Comparison of ENCODE assay signal across 7 mouse cellular contexts in genomic region chr2:120245421-120246016, GRCm38 (mm10). TPM values are rescaled to one million over a fixed set of nuclear protein-coding genes. Genes with fewer than 3 reads are reported as not detected.
DNase-seq lines count a peak whose midpoint lies in the region; ATAC-seq lines count a peak whose summit lies in the region.

No protein-coding gene starts in this region.

- peak; percentile 19 for DNase-seq in layer of hippocampus, adult 9-11 months
- no peak for DNase-seq in layer of hippocampus, adult 9-10 months (ENCODE audit: low spot score)
- peak; percentile 52 to 69 for DNase-seq in cerebellum, postnatal 25 days
- DNase-seq in ovary, postnatal 14 days (ENCODE audit: low spot score), result no peak

- H3K9ac ChIP-seq in heart, embryonic 16.5 days (ENCODE audit: low read length), result no peak overlapping the region

- H3K4me2 ChIP-seq in heart, embryonic 16.5 days (ENCODE audit: low read depth, low read length), result peak overlapping the region; percentile 62

- peak overlapping the region; percentile 81 for H3K27ac ChIP-seq in heart, embryonic 16.5 days (ENCODE audit: low read length)

- peak; percentile 52 for ATAC-seq in heart, embryonic 16.5 days (replicated peaks; ENCODE audit: extremely low read depth, insufficient read depth, low FRiP score)
- ATAC-seq in megakaryocyte progenitor cell, adult 5-6 weeks (replicated peaks; ENCODE audit: poor library complexity), result peak; percentile 52; the same call in 1 of the 2 replicates
- ATAC-seq in megakaryocyte-erythroid progenitor cell, adult 5-6 weeks (replicated peaks; ENCODE audit: low FRiP score, low TSS enrichment, poor library complexity, severe bottlenecking), result no peak

- H3K4me3 ChIP-seq in heart, embryonic 16.5 days (ENCODE audit: low read length), result peak overlapping the region; percentile 54

- H3K27me3 ChIP-seq in heart, embryonic 16.5 days (ENCODE audit: control insufficient read depth, insufficient read depth, low read length), result 0 out of 2 replicates have a peak, but pooled peaks cover 2% of the 10 kb centered on the region

- H3K4me1 ChIP-seq in heart, embryonic 16.5 days (ENCODE audit: control insufficient read depth, insufficient read depth, low read length), result peaks cover 10% of the 10 kb centered on the region

- H3K36me3 ChIP-seq in heart, embryonic 16.5 days (ENCODE audit: control insufficient read depth, insufficient read depth), result no peaks in the 10 kb centered on the region

- WGBS in heart, embryonic 16.5 days, result 18% methylated on average over 9 of the region's 9 CpGs

- no peaks in the 10 kb centered on the region for H3K9me3 ChIP-seq in heart, embryonic 16.5 days (replicated peaks; ENCODE audit: control insufficient read depth, low read length)

RNA-seq across cellular contexts. Expression of gene Pla2g4e, which starts 0.4 kb away (rescaled TPM):
- polyA plus RNA-seq in heart, embryonic 16.5 days (2015; fragmentation: Nextera tagmentation; extraction: Ambion mirVana), result 1.6 and 2.1 TPM in 2 replicates
- not detected in 2 replicates for total RNA-seq in megakaryocyte progenitor cell, adult 5-6 weeks (2015)
- total RNA-seq in megakaryocyte progenitor cell, adult 5-6 weeks (2017), result not detected in 2 replicates
- not detected in 2 replicates for total RNA-seq in megakaryocyte-erythroid progenitor cell, adult 5-6 weeks (2014; fragmentation: Nextera tagmentation)
- total RNA-seq in megakaryocyte-erythroid progenitor cell, adult 5-6 weeks (2017), result not detected in 2 replicates

RNA-seq across cellular contexts. Expression of gene Pla2g4d, which starts 43.5 kb away (rescaled TPM):
- polyA plus RNA-seq in heart, embryonic 16.5 days (2015; fragmentation: Nextera tagmentation; extraction: Ambion mirVana), result not detected in 2 replicates
- not detected in 2 replicates for total RNA-seq in megakaryocyte progenitor cell, adult 5-6 weeks (2015)
- total RNA-seq in megakaryocyte progenitor cell, adult 5-6 weeks (2017), result not detected in 2 replicates
- not detected in 2 replicates for total RNA-seq in megakaryocyte-erythroid progenitor cell, adult 5-6 weeks (2014; fragmentation: Nextera tagmentation)
- not detected in 2 replicates for total RNA-seq in megakaryocyte-erythroid progenitor cell, adult 5-6 weeks (2017)

Comparison
In these comparisons a context has a peak if more than half of its experiments do, and no peak if none do; other contexts are left out.
1. DNase-seq: peak in layer of hippocampus, adult 9-11 months (single experiment) and cerebellum, postnatal 25 days (2 of 2); none in layer of hippocampus, adult 9-10 months (single experiment) and ovary, postnatal 14 days (single experiment).